Mouse (Mus musculus) liver, postnatal 0 days (tissue): Measurements from ENCODE around the gene Mipol1.

Experiments used
- CTCF ChIP-seq: sonication (generic); IDR thresholded peaks from 2 replicates; pipeline ENCODE4 v1.5.1; 2016; ENCODE audit warnings: antibody characterized with exemption, low read depth
- EP300 ChIP-seq: IDR thresholded peaks from 2 replicates; pipeline ENCODE4 v1.6.1; 2016; ENCODE audit warnings: antibody characterized with exemption, low read depth, mild to moderate bottlenecking

DNA sequence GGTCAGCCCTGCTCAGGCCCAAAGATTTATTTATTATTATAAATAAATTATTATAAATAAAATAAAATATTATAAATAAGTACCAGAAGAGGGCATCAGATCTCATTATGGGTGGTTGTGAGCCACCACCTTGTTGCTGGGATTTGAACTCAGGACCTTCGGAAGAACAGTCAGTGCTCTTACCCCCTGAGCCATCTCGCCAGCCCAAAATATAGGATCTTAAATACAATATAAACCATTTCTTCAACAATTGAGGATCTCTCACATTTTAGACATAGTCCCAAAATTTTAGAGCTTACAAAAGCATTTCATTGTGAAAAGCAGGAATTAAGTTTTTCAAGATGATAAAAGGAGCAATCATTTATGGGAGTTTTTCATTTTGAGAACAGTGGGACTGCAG is 30.8 kb upstream of the Mipol1 start:
- TF ChIP-seq CTCF (no peak), EP300 (no peak)
